Mouse (Mus musculus): ENCODE data around the gene Eps8l2.

- TF ChIP-seq CTCF (IDR thresholded peaks at IDR 0.05; ENCODE audit: control insufficient read depth, insufficient read depth, insufficient replicate concordance, low read depth, low read length) (no peak; the same call in 1 of the 2 replicates), POLR2A (IDR thresholded peaks at IDR 0.05; ENCODE audit: control insufficient read depth, low read depth, low read length) (no peak)
Observed at GRCm38 (mm10) chr7:141363106-141363751, 24.5 kb downstream of the Eps8l2 start.
